Mouse (Mus musculus) regulatory T cell (primary cell): Measurements from ENCODE around the gene H2-DMb1.

Experiments used
- in situ Hi-C: fragments of 300-600 bp; cut with MboI, MseI; formaldehyde crosslinking; loops from one replicate; pipeline ENCODE4 v1.15.1; 2025; ENCODE audit warnings: high pct_unique_total_duplicates

Gene H2-DMb1

GRCm38 (mm10) chr17:34152923-34153322 lies at the start of gene H2-DMb1:
Gene H2-DMb1 (plus strand): TSS chr17:34153072.
- in situ Hi-C loops, result no loop called here

- in situ Hi-C loops, result no loop called here
These were observed 48.1 kb upstream of the H2-DMb1 start for GRCm38 (mm10) chr17:34104804-34105203.

GRCm38 (mm10) chr17:34106555-34106954 lies 46.3 kb upstream of the H2-DMb1 start:
- in situ Hi-C loops, result no loop called here

GRCm38 (mm10) chr17:34107109-34107867 lies 45.6 kb upstream of the H2-DMb1 start:
- in situ Hi-C loops, result no loop called here

- in situ Hi-C loops, result no loop called here
These were observed 44.4 kb upstream of the H2-DMb1 start for GRCm38 (mm10) chr17:34108460-34108859.

GRCm38 (mm10) chr17:34109038-34109805 lies 43.6 kb upstream of the H2-DMb1 start:
- in situ Hi-C loops, result no loop called here

- in situ Hi-C loops, result no loop called here
These were observed 43.1 kb upstream of the H2-DMb1 start for GRCm38 (mm10) chr17:34109806-34110195.

- in situ Hi-C loops, result no loop called here
These were observed 42.6 kb upstream of the H2-DMb1 start for GRCm38 (mm10) chr17:34110309-34110708.

- in situ Hi-C loops, result no loop called here
These were observed 38.8 kb upstream of the H2-DMb1 start for GRCm38 (mm10) chr17:34114114-34114513.

GRCm38 (mm10) chr17:34116736-34117370 lies 36.0 kb upstream of the H2-DMb1 start:
- in situ Hi-C loops, result no loop called here

GRCm38 (mm10) chr17:34117421-34118112 lies 35.3 kb upstream of the H2-DMb1 start:
- in situ Hi-C loops, result no loop called here

- in situ Hi-C loops, result no loop called here
These were observed 34.6 kb upstream of the H2-DMb1 start for GRCm38 (mm10) chr17:34118113-34118872.

- in situ Hi-C loops, result no loop called here
These were observed 34.0 kb upstream of the H2-DMb1 start for GRCm38 (mm10) chr17:34118873-34119248.

- in situ Hi-C loops, result no loop called here
These were observed 33.4 kb upstream of the H2-DMb1 start, which contains the start of gene H2-DMa for GRCm38 (mm10) chr17:34119249-34120179. Gene H2-DMa (plus strand): TSS chr17:34119541.

GRCm38 (mm10) chr17:34120180-34120723 lies 32.6 kb upstream of the H2-DMb1 start:
- in situ Hi-C loops, result no loop called here

- in situ Hi-C loops, result no loop called here
These were observed 32.1 kb upstream of the H2-DMb1 start for GRCm38 (mm10) chr17:34120814-34121171.

GRCm38 (mm10) chr17:34121172-34121878 lies 31.5 kb upstream of the H2-DMb1 start:
- in situ Hi-C loops, result no loop called here

GRCm38 (mm10) chr17:34121879-34122187 lies 31.0 kb upstream of the H2-DMb1 start:
- in situ Hi-C loops, result no loop called here
